Mouse (Mus musculus) liver, adult 2 months (tissue): ENCODE measurements at regions not wholly inside any gene's neighbourhood (a gene's known extent, or its start where the extent isn't known, plus 50 kb on each side); places are given as distances from the start of the nearest gene placed in this dataset.

Experiments used
- DNase-seq: peaks from one replicate; pipeline ENCODE4 v3.0.0-alpha.2; 2011; ENCODE audit warnings: low read depth, low spot score; ENCODE audit errors: extremely low read depth
- H3K27ac ChIP-seq: fragments of 200-500 bp; replicated peaks from 2 replicates; pipeline ENCODE4 v1.5.1; 2012; ENCODE audit warnings: low read depth, mild to moderate bottlenecking, control low read depth, inconsistent platforms, low read length; ENCODE audit not compliant: insufficient read depth
- H3K27me3 ChIP-seq: fragments of 200-500 bp; 2 replicates; pipeline ENCODE4 v1.6.1; 2012; ENCODE audit warnings: mild to moderate bottlenecking, moderate library complexity, low read length, inconsistent platforms; ENCODE audit not compliant: control insufficient read depth, insufficient read depth
- H3K36me3 ChIP-seq: fragments of 200-500 bp; 2 replicates; pipeline ENCODE4 v1.6.1; 2012; ENCODE audit warnings: low read length, inconsistent platforms; ENCODE audit not compliant: control insufficient read depth, insufficient read depth
- H3K4me1 ChIP-seq: fragments of 200-500 bp; 2 replicates; pipeline ENCODE4 v1.6.1; 2011; ENCODE audit warnings: low read length; ENCODE audit not compliant: control insufficient read depth, insufficient read depth
- H3K4me3 ChIP-seq: fragments of 200-500 bp; 2 replicates; pipeline ENCODE4 v1.5.1; 2011; ENCODE audit warnings: low read depth, mild to moderate bottlenecking, control low read depth, low read length, moderate library complexity; ENCODE audit not compliant: insufficient read depth
- H3K79me2 ChIP-seq: fragments of 200-500 bp; 2 replicates; pipeline ENCODE4 v1.6.1; 2012; ENCODE audit warnings: inconsistent platforms, mild to moderate bottlenecking, low read length, moderate library complexity; ENCODE audit not compliant: control insufficient read depth, insufficient read depth
- H3K9ac ChIP-seq: fragments of 200-500 bp; 2 replicates; pipeline ENCODE4 v1.6.1; 2012; ENCODE audit warnings: low read depth, mild to moderate bottlenecking, control low read depth, inconsistent platforms, low read length
- CTCF ChIP-seq: fragments of 200-500 bp; IDR thresholded peaks from 2 replicates; pipeline ENCODE4 v1.5.1; 2011; ENCODE audit warnings: low read depth, low read length, control low read depth
- POLR2A ChIP-seq: fragments of 200-500 bp; IDR thresholded peaks from 2 replicates; pipeline ENCODE4 v1.6.1; 2011; ENCODE audit warnings: low read length, control low read depth; ENCODE audit not compliant: insufficient read depth; ENCODE audit errors: extremely low read depth
- WGBS: fragments of 180-500 bp; shearing (Covaris S2); methylation state at CpG from one replicate; pipeline ENCODE4 v1.1.7; 2018; 5-methylcytosine and 5-hydroxymethylcytosine counted together

GRCm38 (mm10) chr3:60418652-60419051 lies 54.0 kb upstream of the Mbnl1 start:
- no peak for TF ChIP-seq POLR2A
- TF ChIP-seq CTCF: no peak
- Histone ChIP-seq H3K27ac (no peak overlapping the region), H3K36me3 (no peaks in the 10 kb centered on the region), H3K4me1 (no peaks in the 10 kb centered on the region), H3K27me3 (no peaks in the 10 kb centered on the region), H3K4me3 (no peak overlapping the region), H3K79me2 (no peaks in the 10 kb centered on the region), H3K9ac (no peak overlapping the region)
- no peak for DNase-seq

DNA sequence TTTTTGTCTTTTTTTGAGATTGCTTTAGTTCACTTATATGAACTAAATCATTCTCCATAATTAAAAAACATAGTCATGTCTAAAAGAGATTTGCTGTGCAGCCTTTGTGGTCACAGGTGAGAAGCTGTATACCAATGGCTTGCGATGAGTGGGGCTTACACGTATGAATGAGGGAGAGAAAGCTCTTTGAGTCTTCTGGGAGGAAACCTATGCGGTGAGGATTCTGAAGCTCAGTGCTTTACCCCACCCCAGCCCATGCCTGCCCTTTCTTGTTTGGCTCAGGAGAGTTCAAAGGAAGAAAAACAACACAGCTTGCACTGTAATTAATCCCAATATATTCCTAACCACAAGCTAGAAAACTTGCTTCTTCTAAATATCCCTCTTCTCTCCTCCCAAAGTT lies 53.4 kb upstream of the Mbnl1 start:
- no peak overlapping the region for H3K9ac ChIP-seq
- no peak for TF ChIP-seq CTCF
- TF ChIP-seq POLR2A: no peak
- H3K27me3 ChIP-seq: no peaks in the 10 kb centered on the region
- DNase-seq: no peak
- 92% methylated on average over 3 of the region's 3 CpGs for WGBS
- H3K79me2 ChIP-seq: no peaks in the 10 kb centered on the region
- no peaks in the 10 kb centered on the region for H3K36me3 ChIP-seq
- H3K4me3 ChIP-seq: no peak overlapping the region
- H3K27ac ChIP-seq: no peak overlapping the region
- no peaks in the 10 kb centered on the region for H3K4me1 ChIP-seq
